Mouse (Mus musculus) left cerebral cortex, postnatal 14 days (tissue): Measurements from ENCODE around the gene Cradd. TPM values are rescaled to one million over a fixed set of nuclear protein-coding genes. Genes with fewer than 3 reads are reported as not detected.
A peak's percentile ranks its signal among the peaks of the same experiment; 100 is the strongest.

Experiments used
- DNase-seq, 2 experiments: peaks; one replicate each; pipeline ENCODE4 v3.0.0; 2021 to 2022; ENCODE audit warnings: low spot score in 2 of 2, mixed read lengths in 1 of 2
- intact Hi-C: fragments of 180-260 bp; cut with DNase I; formaldehyde crosslinking; loops from one replicate; pipeline ENCODE4 v1.15.1; 2025
- total RNA-seq, 2 experiments: library from RNA; stranded (reverse); gene quantifications; 2 replicates each; pipeline ENCODE4 v1.2.3; 2021

Gene Cradd
- total RNA-seq, 2 experiments from 2014 or later = 5.2 to 6.9 TPM

DNA sequence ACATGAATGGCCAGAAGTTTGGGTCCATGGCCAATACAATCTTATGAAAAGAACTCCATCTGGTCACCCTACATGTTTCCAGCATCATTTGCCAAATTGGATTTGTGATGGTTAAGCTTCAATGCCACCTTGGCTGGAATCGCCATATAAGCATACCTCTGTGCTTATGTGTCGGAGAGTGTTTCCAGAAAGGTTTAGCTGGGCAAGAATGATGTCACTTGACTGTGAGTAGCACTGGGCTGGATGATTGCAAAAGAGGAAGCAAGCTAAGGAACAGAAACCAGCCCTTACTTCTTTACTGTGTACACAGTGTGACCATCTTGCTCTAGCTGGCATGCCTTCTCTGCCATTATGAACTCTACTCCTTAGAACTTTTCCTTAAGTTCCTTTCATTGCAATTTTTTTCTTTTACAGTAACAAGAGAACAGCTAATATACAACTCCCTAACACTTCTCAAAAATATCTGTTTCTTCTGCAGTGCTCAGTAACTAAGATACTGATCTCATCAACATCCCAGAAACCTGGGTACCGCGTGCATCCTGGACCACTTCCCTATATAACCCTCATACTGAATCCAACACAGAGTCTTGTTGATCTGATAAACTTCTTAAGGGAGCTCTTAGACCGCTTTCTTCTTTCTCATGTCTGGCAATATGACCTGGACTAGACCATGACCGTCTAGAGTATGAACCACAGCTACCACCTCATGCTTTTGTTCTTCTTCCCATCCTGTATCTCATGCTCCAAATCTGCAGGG is 172.7 kb downstream of the Cradd start:
- no peak for DNase-seq
- intact Hi-C loops = no loop called here

DNA sequence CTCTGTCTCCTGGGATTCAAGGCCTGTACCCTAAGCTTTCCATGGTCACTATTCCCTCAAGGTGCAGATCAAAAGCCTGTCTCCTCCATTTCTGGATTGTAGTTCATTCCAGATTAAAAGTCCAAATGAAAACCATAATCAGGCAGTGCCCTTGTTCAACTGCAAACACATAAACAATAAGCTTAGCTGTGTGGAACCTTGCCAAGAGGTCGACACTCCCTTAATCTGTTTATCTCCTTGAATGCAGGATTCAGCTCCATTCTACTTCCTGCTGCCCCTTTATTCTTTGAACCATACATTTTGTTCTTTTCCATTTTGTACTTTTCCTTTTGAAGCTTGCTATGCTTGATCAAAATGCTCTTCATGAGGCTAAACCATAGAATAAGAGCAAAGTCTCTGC is 174.3 kb downstream of the Cradd start:
- intact Hi-C loops = no loop called here
- DNase-seq = no peak

DNA sequence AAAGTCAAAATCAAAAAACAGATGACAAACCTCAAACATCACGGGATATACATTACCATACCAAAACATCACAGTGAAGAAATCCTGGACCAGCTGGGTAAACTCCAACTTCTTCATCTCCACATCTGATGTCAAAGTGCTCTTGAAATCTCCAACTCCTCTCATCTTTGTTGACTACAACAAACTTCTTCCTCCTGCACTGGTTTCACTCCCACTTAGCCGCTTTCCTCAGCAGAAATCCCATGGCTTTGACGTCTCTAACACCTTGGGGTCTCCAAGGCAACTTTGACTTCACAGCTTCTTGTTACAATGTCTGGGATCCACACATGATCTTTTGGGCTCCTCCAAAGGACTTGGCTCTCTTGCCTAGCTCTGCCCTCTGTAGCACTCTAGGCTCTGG is 175.3 kb downstream of the Cradd start:
- intact Hi-C loops = no loop called here

DNA sequence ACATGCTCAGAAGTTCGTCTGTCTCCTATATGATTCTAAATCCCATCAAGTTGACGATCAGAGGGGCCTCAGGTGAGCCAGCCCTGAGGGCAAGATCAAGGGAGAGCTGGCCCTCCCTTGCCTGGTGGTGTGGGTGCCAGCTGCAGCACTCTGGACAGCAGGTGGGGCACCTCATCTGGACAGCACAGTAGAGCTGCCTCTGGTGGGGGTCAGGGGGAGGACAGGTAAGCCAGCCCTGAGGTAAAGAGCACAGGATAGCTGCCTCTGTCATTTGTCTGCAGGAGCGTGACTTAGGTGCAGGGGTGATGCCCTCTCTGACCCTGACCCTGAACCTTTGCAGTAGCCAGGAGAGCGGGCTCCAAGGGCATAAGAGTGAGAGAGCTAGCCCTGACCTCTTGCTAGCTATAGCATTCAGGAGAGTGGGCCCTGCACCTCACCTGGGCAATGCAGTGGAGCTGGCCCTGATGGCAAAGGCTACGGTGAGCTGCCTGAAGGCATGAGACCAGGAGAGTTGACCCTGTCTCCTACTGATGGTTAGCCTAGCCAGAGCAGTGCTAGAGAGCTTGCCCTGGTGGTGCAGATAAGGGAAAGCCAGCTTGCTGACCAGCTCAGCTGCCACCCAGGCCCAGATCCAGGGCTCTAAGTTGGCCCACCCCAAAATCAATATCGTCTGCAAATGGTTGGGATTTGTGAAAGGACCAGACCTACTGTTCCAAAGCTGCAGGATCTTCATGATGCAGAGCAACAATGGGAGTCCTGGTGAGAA is 176.6 kb downstream of the Cradd start:
- intact Hi-C loops = no loop called here
- DNase-seq = no peak

More for the DNA sequence above, 175.3 kb downstream of the Cradd start:
- DNase-seq = no peak

DNA sequence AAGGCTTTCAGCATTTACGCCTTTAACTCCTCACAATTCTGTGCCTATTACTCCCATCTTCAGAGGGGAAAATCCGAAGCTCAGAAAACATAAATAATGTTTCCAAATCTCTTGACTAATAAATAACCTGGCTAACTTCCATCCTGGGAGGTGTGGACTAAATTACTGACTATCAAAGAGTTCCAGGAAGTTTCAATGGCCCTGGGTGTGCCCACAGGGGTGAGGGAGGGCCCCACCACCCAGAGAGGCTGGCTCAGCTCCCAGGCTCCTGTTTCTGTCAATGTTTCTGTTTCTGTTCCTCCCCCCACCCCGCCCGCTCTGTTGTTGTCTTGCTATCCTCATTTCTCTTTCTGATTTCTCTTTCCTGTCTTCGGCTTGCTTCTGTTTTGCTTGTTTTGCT is 177.4 kb downstream of the Cradd start:
- intact Hi-C loops = no loop called here
- DNase-seq = peak in 1 of 2 experiments; percentile 11

DNA sequence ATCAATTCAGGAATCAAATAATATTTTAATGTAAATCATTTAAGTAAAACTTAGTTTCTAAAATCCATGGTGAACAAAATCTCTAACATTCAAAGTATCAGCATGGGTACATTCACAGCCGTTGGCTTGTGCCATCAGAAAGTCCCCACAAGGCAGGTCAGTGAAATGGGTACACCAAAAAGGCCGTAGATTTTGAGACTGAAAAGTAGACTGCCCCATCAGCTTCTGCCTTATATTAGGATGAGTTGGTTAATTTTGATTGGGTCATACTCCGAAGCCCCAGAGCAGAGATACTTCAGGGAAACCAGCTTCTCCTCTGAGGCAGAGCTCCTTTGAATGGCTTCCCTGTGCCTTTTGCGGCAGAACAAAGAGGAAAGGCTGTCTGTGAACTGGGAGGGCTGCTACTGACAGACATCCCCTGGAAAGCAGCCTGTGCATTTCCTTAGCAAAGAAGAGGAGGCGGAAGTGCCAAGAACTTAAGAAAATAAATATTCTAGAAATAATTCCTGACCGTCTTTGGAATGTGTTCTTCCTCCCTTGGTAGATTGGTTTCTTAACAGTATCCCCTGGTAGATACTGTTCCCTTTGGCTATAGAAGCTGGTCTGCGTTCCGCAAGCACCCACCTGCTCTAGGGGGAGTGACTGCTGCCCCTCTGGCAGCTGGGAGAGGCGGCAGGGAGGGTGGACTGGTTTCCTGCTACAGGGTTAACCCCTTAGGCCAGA is 178.6 kb downstream of the Cradd start:
- intact Hi-C loops = no loop called here
- DNase-seq = peak in 1 of 2 experiments; percentile 35

DNA sequence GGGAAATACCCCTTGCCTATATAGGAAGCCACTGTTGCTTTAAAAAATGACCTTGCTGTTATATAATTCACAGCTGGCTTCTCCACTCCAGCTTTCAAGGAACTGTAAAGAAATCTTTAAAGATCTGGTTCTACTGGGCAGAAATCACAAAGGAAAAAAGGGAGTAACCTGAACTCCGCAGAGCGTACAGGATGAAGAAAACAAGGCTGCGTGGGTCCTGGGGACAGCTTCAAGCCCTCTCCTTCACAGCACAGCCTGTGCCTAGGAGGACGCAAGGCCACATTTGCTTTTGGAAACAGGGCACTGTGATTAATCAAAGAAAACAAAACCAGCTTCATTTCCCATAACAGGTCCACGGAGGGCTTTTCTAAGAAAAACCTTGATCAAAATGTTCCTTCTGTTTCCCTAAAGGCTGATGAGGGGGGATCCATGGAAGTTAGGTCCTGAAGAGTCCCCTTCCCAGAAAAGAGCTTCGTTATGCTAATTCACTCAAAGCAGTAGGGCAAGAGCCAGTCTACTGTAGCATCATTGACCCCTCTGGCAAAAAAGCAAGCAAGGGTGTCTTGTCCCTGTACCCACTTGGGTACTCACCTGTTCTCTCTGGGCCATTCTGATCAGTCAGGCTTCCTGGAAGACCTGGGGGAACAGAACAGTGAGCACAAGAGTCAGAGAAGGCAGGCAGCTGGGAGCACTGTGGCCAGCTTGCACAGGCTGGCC is 179.4 kb downstream of the Cradd start:
- intact Hi-C loops = no loop called here
- no peak for DNase-seq

DNA sequence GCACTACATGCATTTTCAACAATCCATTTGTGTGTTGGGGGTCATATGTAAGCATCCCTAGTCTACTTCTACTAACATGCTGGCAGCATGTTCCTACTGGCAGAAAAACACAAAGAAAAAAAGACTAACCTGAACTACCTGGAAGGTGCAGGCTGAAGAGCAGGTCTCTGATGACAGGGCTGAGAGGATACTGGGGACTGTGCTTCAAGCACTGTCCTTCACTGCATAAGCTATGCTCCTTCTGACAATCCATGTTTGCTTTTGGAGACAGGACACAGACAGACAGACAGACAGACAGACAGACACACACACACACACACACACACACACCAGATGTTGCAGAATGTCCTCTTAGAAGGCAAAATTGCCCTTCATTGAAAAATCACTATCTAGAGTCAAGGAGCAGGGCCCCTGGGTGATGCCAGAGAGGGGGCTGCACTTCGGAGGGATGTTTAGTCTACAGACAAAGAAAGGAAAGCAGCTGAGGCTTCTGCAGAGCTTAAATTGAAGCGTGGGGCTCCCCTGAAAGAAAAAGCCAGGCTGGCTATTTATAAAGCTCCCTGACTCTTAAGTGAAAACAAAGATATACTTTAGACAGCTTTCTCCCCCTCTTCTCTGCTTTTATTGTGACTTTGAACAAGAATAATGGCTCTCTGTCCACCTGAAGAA is 180.4 kb downstream of the Cradd start:
- peak in 1 of 2 experiments; percentile 13 for DNase-seq
- intact Hi-C loops = no loop called here

DNA sequence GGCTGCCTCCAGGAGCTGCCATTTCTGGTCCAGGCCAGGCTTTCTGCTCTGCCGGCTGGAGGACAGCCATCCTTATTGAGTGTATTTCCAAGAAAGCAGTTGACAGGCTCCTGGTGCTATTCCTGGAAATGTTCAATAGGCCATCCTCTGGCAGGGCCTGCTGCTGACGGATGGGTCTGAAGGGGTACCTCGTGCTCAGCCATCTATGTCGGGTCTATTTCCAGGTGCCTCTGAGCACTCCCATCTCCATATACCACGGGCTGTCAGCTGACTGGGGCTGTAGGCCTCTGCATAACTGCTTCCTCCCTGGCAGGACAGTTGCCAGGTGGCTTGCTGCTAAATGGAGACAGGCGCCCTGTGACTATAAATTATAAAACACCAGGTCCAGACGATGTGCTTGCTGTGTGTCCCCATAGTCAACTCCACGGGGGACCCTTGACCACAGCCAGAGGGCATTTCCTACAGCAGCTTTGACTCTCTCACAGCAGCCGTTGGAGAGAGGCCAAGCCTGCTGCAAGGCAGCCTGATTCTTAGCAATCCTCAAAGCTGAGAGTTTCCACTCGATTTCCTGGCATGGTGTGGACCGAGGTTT is 181.0 kb downstream of the Cradd start:
- DNase-seq = peak; percentile 58 to 59

DNA sequence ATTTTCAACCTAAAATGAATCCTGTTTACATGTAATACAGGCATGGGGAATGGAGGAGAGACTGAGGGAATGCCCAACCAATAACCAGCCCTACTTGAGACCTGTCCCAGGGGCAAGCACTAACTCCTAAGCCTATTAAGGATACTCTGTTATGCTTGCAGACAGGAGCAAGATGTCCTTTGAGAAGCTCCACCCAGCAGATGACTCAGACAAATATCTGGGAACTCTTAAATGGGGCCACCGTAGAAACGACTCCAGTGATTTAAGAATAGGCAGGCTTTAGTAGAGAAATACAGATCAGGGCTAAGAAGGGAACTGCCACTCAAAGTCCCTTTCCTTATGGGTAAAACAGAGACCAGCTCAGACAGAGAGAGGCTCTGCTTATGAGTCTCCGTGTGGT is 182.9 kb downstream of the Cradd start:
- intact Hi-C loops = no loop called here
- no peak for DNase-seq

More for the DNA sequence above, 181.0 kb downstream of the Cradd start:
- intact Hi-C loops = no loop called here

DNA sequence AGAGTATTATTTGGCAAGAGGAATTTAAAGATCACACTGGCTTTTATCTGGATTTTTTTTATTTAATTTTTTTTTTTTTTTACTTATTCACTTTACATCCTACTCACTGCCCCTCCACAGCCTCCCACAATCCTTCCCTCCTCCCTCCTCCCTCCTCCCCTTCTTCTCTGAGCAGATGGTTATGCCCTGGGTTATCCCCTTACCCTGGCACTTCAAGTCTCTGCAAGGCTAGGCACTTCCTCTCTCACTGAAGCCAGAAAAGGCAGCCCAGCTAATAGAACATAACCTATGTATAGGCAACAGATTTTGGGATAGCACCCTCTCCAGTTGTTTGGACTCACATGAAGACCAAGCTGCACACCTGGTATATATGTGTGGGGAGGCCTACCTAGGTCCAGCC is 183.7 kb downstream of the Cradd start:
- intact Hi-C loops = no loop called here
- no peak for DNase-seq

DNA sequence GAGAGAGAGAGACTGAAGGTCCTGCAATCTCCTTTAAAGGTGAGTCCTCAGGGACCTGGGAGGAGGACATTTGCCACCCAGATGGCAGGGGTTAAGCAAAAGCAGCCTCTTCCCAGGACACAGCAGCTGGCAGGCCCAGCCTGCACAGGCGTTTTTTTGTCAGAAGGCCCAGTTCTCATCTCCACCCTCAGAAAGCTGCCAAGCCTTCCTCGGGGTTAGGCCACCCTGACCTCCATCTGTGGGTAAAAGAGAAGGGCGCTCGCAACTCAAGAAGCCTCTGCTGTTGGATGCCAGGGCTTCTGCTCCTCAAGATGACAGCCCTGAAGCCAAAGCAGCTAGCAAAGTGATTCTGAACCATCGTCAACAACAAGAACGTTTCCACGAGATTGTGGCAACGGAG is 184.3 kb downstream of the Cradd start:
- intact Hi-C loops = no loop called here
- no peak for DNase-seq

DNA sequence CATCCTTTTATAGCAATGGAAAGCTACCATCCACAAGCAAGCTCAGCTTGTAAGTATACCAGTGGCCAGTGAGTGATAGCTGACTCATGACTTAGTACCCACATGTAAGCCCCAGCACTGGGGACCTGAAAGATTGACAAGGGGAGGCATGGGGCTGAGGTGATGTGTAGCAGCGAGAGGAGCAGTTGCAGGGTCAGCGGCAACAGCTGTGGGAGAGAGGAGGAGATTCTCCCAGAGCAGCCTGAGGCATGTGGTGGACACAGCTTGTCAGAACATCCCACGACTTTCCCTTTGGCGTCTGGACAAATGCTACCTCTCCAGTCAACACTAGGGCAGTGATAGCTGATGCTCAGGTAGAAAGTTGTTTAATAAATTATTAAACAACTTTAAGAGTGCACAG is 190.9 kb downstream of the Cradd start:
- no peak for DNase-seq
- intact Hi-C loops = no loop called here

Other genes with a start within 250 kb of the Cradd start
- 10 to 100 TPM; 35.9 to 40.2 TPM for gene Socs2, start 93.0 kb upstream of the Cradd start, total RNA-seq
- gene Mrpl42, start 177.8 kb upstream of the Cradd start, total RNA-seq = 10 to 100 TPM; 81.7 to 84.0 TPM
- 100 to 1,000 TPM; 202 to 212 TPM for gene Ube2n, start 191.0 kb upstream of the Cradd start, total RNA-seq
- 100 to 1,000 TPM; 185 to 192 TPM for gene Nudt4, start 240.0 kb upstream of the Cradd start, total RNA-seq